Mouse (Mus musculus): ENCODE measurements at regions not wholly inside any gene's neighbourhood (a gene's known extent, or its start where the extent isn't known, plus 50 kb on each side); places are given as distances from the start of the nearest gene placed in this dataset.
A peak's percentile ranks its signal among the peaks of the same experiment; 100 is the strongest.

GRCm38 (mm10) chr5:118353061-118353460 lies 108.0 kb downstream of the 2410131K14Rik start:
- DNase-seq: no peak
- intact Hi-C loops (cut with DNase I): no loop called here

GRCm38 (mm10) chr5:118353689-118354088 lies 108.7 kb downstream of the 2410131K14Rik start:
- no peak for DNase-seq
- intact Hi-C loops (cut with DNase I): no loop called here

DNA sequence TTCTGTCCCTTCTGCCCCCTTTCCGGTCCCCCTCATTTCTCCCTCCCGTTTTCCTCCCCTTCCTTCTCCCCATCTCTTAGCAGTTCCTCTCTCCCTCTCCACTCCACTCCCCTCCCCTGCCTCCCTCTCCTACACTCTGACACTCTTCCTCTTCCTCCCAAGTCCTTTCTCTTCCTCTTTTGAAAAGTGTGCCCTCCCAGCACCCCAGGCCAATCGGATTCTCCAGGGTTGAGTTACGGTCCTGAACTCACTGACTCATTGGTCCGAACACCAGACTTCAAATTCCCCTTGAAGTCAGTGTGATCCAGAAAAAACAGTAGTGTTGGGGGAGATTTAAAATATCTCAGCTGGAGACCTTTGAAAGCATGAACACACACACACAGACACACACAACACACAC lies 109.1 kb downstream of the 2410131K14Rik start:
- DNase-seq: no peak
- intact Hi-C loops (cut with DNase I): no loop called here

DNA sequence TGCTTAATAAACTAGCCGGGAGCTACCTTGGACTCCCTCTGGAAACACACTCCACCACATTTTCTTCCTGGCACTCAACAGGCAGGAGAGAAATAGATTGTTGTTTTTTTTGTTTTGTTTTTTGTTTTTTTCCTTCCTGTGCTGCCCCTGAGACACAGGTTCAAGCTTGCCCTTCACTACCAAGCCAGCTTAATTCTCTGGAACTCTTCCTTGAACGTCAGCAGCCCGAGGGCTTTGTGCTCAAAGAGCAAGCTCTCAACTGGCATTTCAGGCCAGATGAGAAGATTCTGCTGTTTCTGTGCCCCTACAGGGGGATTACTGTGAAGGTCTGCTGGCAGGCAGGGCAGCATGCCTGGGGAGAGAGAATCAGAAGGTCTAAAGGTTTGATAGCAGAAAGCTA lies 109.8 kb downstream of the 2410131K14Rik start:
- no peak for DNase-seq
- intact Hi-C loops (cut with DNase I): no loop called here

- no peak for DNase-seq
- intact Hi-C loops (cut with DNase I): no loop called here
Measured at GRCm38 (mm10) chr5:118355287-118355686, 110.3 kb downstream of the 2410131K14Rik start.

- peak; percentile 76 to 81 for DNase-seq
- intact Hi-C loops (cut with DNase I): no loop called here
Measured at GRCm38 (mm10) chr5:118355691-118356337, 110.8 kb downstream of the 2410131K14Rik start.

GRCm38 (mm10) chr5:118359646-118360373 lies 114.8 kb downstream of the 2410131K14Rik start:
- no peak for DNase-seq
- intact Hi-C loops (cut with DNase I): no loop called here

GRCm38 (mm10) chr5:118360374-118361064 lies 115.5 kb downstream of the 2410131K14Rik start:
- intact Hi-C loops (cut with DNase I): no loop called here
- DNase-seq: peak in 1 of 2 experiments; percentile 17

DNA sequence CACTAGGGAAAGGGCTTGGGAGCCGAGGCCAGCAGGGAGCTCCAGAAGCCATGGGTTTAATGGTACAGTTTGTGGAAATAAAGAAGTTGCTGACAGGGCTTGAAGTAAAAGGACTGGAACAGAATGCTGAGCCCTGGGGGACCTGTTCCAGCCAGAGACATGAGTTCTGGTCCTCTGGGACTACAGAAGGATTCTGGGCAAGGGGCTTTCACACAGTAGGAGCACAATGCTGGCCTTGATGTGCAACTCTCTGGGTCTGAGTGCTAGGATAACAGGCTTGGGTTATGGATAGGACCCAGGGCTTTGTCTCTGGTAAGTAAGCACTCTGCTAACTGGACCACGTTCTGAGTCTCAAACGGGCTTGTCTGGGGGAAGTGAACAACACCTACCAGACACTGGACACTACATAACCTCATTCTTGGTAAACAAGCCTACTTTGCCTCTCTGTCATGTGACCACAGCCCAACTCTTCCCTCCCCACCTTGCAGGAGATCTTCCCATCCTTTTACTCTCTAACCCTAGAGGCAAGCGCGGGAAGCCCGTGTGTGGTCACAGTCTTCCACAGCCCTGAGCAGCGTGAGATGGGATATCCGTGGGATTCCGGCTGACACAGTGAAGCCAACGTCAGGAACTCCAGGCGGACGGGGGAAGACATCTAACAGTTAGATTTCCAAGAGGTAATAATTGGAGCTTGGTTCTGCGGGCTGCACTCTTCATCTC lies 116.3 kb downstream of the 2410131K14Rik start:
- no peak for DNase-seq
- intact Hi-C loops (cut with DNase I): no loop called here

- DNase-seq: no peak
- intact Hi-C loops (cut with DNase I): no loop called here
Measured at GRCm38 (mm10) chr5:118361853-118362406, 116.9 kb downstream of the 2410131K14Rik start.

DNA sequence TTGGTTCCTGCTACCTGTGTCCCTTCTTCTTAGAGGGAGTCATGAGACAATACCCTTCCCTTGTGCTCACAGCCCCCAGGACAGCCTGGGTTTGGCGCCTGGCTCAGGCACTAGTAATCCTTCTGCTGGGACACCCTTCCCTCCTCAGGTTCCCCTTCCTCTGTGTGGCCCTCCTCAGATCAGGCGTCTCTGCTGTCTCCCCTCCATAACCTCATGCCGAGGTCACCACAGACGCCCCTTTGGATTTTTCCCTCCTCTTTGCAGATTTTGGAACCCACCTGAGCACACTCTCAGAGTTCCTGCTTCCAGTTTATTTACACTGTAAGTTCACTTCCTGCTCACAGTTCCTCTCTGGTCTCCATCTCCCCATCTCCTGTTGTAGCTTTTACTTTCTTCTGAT lies 117.7 kb downstream of the 2410131K14Rik start:
- DNase-seq: no peak
- intact Hi-C loops (cut with DNase I): no loop called here

GRCm38 (mm10) chr5:118363154-118363553 lies 118.1 kb downstream of the 2410131K14Rik start:
- intact Hi-C loops (cut with DNase I): no loop called here
- DNase-seq: no peak

GRCm38 (mm10) chr5:118364646-118365045 lies 119.6 kb downstream of the 2410131K14Rik start:
- intact Hi-C loops (cut with DNase I): no loop called here
- DNase-seq: no peak

- DNase-seq: no peak
- intact Hi-C loops (cut with DNase I): no loop called here
Measured at GRCm38 (mm10) chr5:118365196-118365595, 120.2 kb downstream of the 2410131K14Rik start.

DNA sequence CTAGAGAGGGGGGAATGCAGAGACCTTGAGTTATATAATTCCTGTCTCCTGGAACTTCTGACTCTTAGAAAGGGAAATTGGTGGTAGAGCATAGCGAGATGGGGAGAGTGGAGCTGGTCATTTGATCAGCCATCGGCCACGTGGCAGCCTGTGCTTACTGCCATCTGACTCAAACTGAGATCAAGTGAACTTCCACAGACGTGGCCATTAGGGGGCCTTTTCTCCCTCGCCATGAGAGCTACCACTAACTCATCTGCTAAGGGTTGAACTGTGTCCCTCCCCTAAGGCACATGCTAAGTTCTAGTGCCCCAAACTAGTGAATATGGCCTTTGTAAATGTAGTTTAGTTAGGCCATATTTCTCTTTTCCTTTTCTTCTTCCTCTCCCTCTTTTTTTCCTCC lies 120.6 kb downstream of the 2410131K14Rik start:
- intact Hi-C loops (cut with DNase I): no loop called here
- no peak for DNase-seq

DNA sequence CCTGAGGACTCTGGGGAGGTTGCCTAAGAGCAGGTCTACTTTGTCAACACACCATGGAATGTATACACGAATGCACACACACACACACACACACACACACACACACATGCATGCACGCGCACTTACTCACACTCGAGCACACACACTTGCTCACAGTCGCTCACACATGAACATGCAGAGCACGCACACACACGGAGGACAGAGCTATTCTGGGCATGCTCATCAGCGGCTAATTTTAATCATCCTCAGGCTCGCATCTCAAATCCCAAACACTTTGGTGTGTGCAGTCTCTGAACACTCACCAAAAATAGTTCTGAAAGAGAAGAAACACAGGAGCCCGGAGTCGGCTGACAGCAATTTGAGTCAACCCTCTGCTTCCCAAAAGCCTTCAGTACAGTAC lies 122.0 kb downstream of the 2410131K14Rik start:
- intact Hi-C loops (cut with DNase I): no loop called here
- peak in 1 of 2 experiments; percentile 28 for DNase-seq

DNA sequence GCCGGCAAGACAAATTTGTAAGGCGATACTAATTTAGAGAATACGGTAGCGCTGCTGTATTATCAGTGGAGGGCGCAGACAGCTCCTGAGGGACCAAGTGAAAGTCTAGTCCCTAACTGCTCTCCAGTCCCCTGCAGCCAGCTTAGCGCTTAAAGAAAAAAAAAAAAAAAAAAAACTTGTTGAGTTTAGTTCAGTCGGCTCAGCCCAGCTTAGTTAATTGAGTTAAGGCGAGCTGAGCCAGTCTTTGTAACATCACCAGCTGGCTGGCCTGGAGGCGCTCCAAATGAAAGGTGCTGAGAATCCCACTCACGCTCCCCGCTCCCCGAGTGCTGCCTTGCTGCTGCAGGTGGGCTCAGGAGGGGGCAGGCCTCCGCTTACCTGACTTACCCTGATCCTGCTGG lies 128.6 kb downstream of the 2410131K14Rik start:
- DNase-seq: peak in 1 of 2 experiments; percentile 40

DNA sequence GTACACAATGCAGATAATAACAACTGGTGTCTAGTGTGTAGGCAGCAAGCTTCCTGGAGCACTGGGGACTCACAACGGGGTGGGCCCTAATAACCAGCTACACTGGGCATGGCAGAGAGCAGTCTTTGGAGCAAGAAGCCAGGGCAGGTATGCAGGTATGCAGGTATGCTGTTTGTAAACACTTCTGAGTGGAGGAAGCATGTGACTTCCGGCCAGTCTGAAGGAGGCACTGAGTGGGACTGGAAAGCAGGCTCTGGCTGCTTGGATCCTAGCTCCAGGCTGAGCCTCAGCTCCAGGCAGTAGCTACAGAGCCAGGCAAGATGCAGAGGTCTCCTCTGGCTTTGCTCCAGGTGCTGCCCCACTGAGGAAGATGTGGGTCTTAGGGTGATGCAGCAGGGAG lies 129.9 kb downstream of the 2410131K14Rik start:
- intact Hi-C loops (cut with DNase I): no loop called here
- DNase-seq: no peak

More for the DNA sequence above, 128.6 kb downstream of the 2410131K14Rik start:
- intact Hi-C loops (cut with DNase I): no loop called here

DNA sequence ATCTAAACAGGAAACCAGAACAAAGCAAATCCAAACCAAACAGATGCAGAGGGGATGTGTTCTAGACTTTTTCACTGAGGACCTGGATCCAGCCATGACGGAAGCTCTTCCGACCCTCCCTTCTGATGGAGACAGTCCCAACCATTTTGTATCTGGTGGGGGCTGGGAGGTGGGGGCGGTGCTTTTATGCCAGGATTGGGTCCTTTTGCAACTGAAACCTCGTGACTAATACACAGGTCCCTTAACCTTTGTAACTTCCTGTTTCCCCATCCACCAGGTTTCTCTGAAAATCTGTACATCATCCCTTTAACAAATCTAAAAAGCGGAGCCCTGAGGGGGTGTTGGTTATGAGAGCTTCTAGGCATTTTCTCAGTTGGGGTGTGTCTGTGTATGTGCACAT lies 130.9 kb downstream of the 2410131K14Rik start:
- intact Hi-C loops (cut with DNase I): no loop called here
- no peak for DNase-seq

DNA sequence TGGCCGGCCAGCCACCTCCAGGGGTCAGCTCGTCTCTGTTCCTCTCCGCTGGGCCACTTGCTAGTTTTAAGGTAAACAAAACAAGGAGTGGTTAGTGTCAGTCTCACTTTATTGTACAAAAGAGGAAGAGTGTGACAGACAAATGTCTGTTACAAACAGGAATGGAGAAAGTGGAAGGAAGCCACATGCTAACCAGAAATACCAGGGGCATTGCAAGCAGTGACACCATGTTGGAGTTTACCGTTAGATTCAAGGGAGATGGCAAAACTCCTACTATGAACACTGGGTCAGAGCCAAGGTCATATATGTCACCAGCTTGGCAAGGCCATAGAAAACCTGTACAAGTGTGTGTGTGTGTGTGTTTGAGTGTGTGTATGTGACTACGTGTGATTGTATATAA lies 131.5 kb downstream of the 2410131K14Rik start:
- DNase-seq: no peak
- intact Hi-C loops (cut with DNase I): no loop called here

GRCm38 (mm10) chr5:118377402-118377848 lies 132.4 kb downstream of the 2410131K14Rik start:
- no peak for DNase-seq
- intact Hi-C loops (cut with DNase I): no loop called here

Measured in heart, postnatal 10 days (tissue).